Mouse (Mus musculus): Measurements from ENCODE around the gene Fat4.

- TF ChIP-seq TCF12 (IDR thresholded peaks at IDR 0.05; ENCODE audit: insufficient read depth, poor library complexity, severe bottlenecking): no peak
- TF ChIP-seq POLR2A (IDR thresholded peaks at IDR 0.05; ENCODE audit: insufficient read length, low read depth): no peak
Measured at GRCm38 (mm10) chr3:38849536-38849935, 37.2 kb upstream of the Fat4 start.

Data from myocyte (in vitro differentiated cells).